Mouse (Mus musculus) lung, adult 10 weeks (tissue): ENCODE data around the gene Gm29797. TPM values are rescaled to one million over a fixed set of nuclear protein-coding genes. Genes with fewer than 3 reads are reported as not detected.

Source experiments
- polyA plus RNA-seq: library from polyadenylated mRNA; stranded (reverse); fragments of 350-450 nt; fragmentation: Illumina TruSeq; extraction: RNeasy Lipid Tissue Mini Kit (QIAGEN cat#74804); gene quantifications from one replicate; pipeline ENCODE4 v1.2.3, GENCODE M21; 2014; ENCODE audit warnings: low read depth, low replicate concordance; ENCODE audit not compliant: insufficient read depth

The Gm29797 gene
- not detected for polyA plus RNA-seq

GRCm38 (mm10) chr2:181656734-181657133 lies at the start of gene Gm29797:
TSS of gene Gm29797 (plus strand) at chr2:181657034.

GRCm38 (mm10) chr2:181671326-181671725 lies 14.5 kb downstream of the Gm29797 start, which contains the start of gene Sox18:
TSS of gene Sox18 (minus strand) at chr2:181671640.

GRCm38 (mm10) chr2:181679951-181680715 lies 23.3 kb downstream of the Gm29797 start, which contains the start of gene Tcea2:
TSS of gene Tcea2 (plus strand) at chr2:181680310.

GRCm38 (mm10) chr2:181693339-181694280 lies 36.8 kb downstream of the Gm29797 start, which contains the start of gene Rgs19:
TSS of gene Rgs19 (minus strand) at chr2:181693977.

DNA sequence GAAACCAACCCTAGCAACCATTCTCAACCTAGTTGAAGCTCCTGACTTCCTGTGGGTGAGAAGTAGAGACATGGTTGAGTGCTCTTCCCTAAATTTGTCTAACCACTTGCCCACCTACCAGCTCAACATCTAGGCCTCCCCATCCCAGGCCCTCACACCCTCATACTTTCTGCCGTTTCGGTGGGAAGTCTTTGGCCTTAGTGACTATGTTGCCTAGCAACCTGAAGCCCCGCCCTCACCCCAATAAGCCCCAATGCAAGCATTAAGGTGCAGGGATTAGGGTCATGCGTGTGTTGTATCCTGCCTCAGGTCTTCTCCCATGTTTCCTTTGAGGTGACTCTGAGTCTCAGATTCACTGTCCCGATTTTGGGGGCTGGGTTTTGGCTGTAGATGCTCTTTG lies 41.4 kb downstream of the Gm29797 start, which contains the start of gene Lkaaear1:
TSS of gene Lkaaear1 (minus strand) at position 202 of the 400 bp plus-strand sequence.

Other genes with a start within 250 kb of the Gm29797 start
- 7.0 TPM for gene Zbtb46, start 197.6 kb upstream of the Gm29797 start, polyA plus RNA-seq
- gene Abhd16b, start 163.8 kb upstream of the Gm29797 start, polyA plus RNA-seq, result not detected
- 87.0 TPM for gene Tpd52l2, start 159.9 kb upstream of the Gm29797 start, polyA plus RNA-seq
- 21.3 TPM for gene Dnajc5, start 136.5 kb upstream of the Gm29797 start, polyA plus RNA-seq
- gene Uckl1, start 72.1 kb upstream of the Gm29797 start, polyA plus RNA-seq, result 36.1 TPM
- 23.2 TPM for gene Prpf6, start 65.2 kb upstream of the Gm29797 start, polyA plus RNA-seq
- gene Zfp512b, start 64.2 kb upstream of the Gm29797 start, polyA plus RNA-seq, result 5.6 TPM
- 7.1 TPM for gene Samd10, start 57.8 kb upstream of the Gm29797 start, polyA plus RNA-seq
- 89.4 TPM for gene Sox18, start 14.6 kb downstream of the Gm29797 start, polyA plus RNA-seq
- 8.7 TPM for gene Tcea2, start 23.3 kb downstream of the Gm29797 start, polyA plus RNA-seq
- gene Rgs19, start 36.9 kb downstream of the Gm29797 start, polyA plus RNA-seq, result 29.7 TPM
- gene Lkaaear1, start 41.4 kb downstream of the Gm29797 start, polyA plus RNA-seq, result not detected
- not detected for gene Oprl1, start 58.0 kb downstream of the Gm29797 start, polyA plus RNA-seq
- gene Myt1, start 106.3 kb downstream of the Gm29797 start, polyA plus RNA-seq, result not detected
- 22.3 TPM for gene Pcmtd2, start 180.8 kb downstream of the Gm29797 start, polyA plus RNA-seq
- gene Polr3k, start 207.3 kb downstream of the Gm29797 start, polyA plus RNA-seq, result 19.1 TPM